Mouse (Mus musculus) skeletal muscle tissue, postnatal 0 days (tissue): ENCODE data around the gene Tet3. TPM values are rescaled to one million over a fixed set of nuclear protein-coding genes. Genes with fewer than 3 reads are reported as not detected.

Source experiments
- microRNA-seq, 2 experiments: library from miRNA; unstranded; fragments of <30 nt; microRNA quantifications; one replicate each; pipeline ENCODE4; 2016
- polyA plus RNA-seq: library from polyadenylated mRNA; unstranded; fragments of >200 nt; fragmentation: Nextera tagmentation; extraction: Ambion mirVana; gene quantifications from 2 replicates; pipeline ENCODE4 v1.2.1, GENCODE M21; 2015

Tet3 gene
- polyA plus RNA-seq = 22.3 and 23.3 TPM in 2 replicates

DNA sequence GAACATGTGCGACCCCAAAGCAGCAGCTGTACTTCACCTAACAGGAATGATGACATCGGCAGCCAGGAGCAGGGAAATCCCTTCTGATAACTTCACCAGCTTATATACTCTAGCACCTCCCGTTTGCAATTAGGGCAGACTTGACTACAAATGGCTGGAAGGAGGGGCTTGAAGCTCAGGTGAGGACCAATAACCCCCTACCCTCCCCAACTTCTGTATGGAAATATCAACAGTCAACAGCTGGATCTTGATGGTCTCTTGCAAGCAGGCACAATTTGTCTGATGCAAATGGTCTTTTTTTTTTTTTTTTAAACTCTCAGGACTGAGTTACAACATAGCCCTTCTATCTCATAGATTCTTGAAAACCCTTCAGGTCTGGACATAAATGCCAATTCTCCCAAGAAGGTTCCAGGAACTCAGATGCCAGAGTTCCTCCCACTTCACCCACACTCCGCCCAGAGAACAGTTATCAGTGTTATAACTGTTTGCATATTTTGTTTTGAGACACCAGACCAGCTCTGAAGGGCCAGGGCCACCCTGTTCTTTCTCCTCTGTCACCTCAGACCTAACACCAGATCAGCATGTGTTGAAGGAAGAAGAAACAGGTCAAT, at the start of gene Tet3:
Gene Tet3 (minus strand): TSS at position 51 of the 611 bp plus-strand sequence.

DNA sequence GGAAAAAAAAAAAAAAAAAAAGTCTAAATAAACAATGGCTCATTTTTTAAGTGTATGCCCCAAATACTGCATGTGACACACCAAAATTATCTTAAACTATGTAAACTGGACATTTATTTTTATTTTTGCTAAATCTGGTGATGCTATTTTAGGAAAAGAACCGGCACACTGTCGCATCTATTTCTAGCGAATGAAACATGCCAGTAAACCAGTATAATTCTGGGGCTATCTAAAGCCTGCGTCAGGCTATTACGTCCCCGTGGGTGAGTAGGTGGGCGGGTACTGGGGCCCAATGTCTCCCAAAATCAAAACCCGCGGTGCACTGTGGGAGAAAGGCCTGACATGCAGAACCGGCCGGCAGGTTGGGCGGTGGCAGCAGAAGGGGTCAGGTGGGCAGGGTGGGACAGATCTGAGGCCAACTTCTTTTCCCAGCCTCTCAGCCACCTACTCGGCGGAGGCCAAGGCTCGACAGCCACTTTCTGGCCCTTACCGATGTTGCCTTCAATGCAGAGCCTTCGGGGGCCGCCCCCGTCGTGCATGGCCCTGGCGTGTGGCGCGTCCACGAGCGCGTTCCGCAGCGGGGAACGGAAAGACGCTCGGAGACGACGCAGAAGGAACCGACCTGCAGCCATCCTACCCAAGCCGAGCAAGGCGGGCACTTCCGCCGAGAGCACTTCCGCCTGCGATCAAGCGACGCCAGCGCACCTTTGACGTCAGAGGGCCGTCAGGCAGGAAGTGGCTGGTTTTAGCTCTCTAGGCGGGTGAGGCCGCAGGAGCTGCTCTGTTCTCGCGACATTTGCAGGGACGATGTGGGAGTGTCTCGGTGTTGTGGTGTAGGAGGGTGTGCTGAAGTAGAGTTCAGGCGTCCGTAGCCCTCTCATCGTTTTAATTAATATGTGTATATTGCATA, 47.6 kb upstream of the Tet3 start, which contains the start of gene Dguok:
Gene Dguok (minus strand): TSS at position 712 of the 910 bp plus-strand sequence.

DNA sequence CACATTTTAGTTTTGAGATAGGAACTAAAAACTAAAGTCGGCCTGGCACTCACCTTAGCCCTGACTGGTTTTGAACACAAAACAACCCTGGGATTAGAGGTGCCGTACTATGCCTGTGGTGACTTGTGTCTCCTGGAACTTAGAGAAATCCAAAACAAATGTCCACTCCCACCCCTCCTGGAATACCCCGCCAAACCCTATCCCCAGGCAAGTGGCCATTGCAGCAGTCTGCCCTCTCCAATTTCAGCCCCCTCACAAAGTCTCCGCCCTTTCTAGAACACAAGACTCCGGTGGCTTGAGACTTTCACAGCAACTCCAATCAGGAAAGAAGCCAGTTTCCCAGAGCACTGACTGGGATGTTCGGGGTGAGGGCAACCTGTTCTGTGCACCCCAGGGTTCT, 110.0 kb downstream of the Tet3 start, which contains the start of gene Bola3:
Gene Bola3 (plus strand): TSS at position 275 of the 400 bp plus-strand sequence.

DNA sequence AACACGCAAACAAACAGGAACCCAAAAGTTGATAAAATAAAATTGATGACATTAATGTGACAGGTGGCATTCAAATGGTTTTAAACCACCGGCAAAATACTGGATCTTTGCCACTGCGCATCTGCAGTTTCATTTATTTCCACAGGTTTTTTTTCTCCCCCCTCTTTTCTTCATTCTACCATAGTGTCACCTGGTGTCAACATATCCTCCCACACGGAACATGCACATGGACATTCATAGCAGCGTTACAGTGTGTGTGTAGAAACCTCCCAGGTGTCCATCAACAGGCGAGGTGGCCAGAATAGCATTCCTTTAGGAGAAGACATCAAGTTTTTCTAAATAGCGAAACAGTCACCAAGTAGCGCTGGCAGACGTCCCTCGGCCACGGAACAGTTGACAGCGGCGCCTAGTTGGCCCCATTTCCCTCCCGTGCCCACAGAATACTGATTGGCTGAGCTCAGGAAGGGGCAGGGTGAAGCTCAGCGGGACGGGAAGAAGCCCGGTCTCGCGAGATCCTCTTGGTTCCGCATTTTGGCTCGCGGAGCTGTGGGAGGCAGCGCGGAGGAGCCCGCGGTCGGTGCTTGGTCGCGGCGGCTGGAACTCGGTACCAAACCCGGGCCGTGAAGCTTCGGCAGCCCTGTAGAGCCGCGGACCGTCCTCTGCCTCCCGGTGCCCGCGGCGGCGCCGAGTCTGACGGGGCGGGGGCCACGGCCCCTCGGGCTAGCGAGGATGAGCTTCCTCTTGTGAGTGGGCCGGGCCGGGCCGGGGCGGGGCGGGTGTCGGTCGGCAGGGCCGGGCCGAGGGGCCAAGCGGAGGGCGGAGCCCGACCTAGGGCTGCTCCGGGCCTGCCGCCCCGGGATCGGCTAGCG, 133.1 kb downstream of the Tet3 start, which contains the start of the genes Mthfd2 and Mob1a:
Gene Mthfd2 (minus strand): TSS at position 384 of the 869 bp plus-strand sequence.
Gene Mob1a (plus strand): TSS at position 492 of the 869 bp plus-strand sequence.

Small RNAs within 50 kb of the gene (microRNA-seq; reads per million reads assigned to microRNA genes)
- gene Mir6374 = 0 reads per million in 2 experiments

Other genes with a start within 250 kb of the Tet3 start
- gene Slc4a5, start 239.3 kb downstream of the Tet3 start, polyA plus RNA-seq = 0.04 TPM in 1 of 2 replicates, not detected in the other
- 8.2 and 13.9 TPM in 2 replicates for gene Mthfd2, start 133.2 kb downstream of the Tet3 start, polyA plus RNA-seq
- gene Mob1a, start 133.1 kb downstream of the Tet3 start, polyA plus RNA-seq = 19.0 and 20.2 TPM in 2 replicates
- 310 and 323 TPM in 2 replicates for gene Bola3, start 109.9 kb downstream of the Tet3 start, polyA plus RNA-seq
- gene Dguok, start 47.9 kb upstream of the Tet3 start, polyA plus RNA-seq = 45.9 and 47.1 TPM in 2 replicates
- gene Actg2, start 77.2 kb upstream of the Tet3 start, polyA plus RNA-seq = 14.8 and 17.6 TPM in 2 replicates
- gene Stambp, start 113.6 kb upstream of the Tet3 start, polyA plus RNA-seq = 14.0 and 17.1 TPM in 2 replicates
- 0.05 TPM in 1 of 2 replicates, not detected in the other for gene Clec4f, start 197.1 kb upstream of the Tet3 start, polyA plus RNA-seq
- not detected in 2 replicates for gene Cd207, start 218.8 kb upstream of the Tet3 start, polyA plus RNA-seq